Mouse (Mus musculus) hindbrain, postnatal 0 days (tissue): ENCODE results near the gene Mtss1l. TPM values are rescaled to one million over a fixed set of nuclear protein-coding genes. Genes with fewer than 3 reads are reported as not detected.
A peak's percentile ranks its signal among the peaks of the same experiment; 100 is the strongest.

Experiments used
- ATAC-seq: fragments of 200-750 bp; cut with Nextera tagmentation; 2 replicates; pipeline ENCODE4 v1.8.0; 2017; ENCODE audit warnings: mild to moderate bottlenecking, moderate TSS enrichment, moderate library complexity
- DNase-seq: peaks from one replicate; pipeline ENCODE4 v3.0.0-alpha.2; 2015; ENCODE audit warnings: low spot score
- H3K27ac ChIP-seq: fragments of 300-500 bp; sonication (generic); 2 replicates; pipeline ENCODE4 v1.5.1; 2014; ENCODE audit warnings: mild to moderate bottlenecking
- H3K27me3 ChIP-seq: fragments of 300-500 bp; sonication (generic); 2 replicates; pipeline ENCODE4 v1.6.1; 2014; ENCODE audit warnings: low read length, mixed read lengths; ENCODE audit not compliant: insufficient read depth
- H3K36me3 ChIP-seq: fragments of 300-500 bp; sonication (generic); 2 replicates; pipeline ENCODE4 v1.6.1; 2014; ENCODE audit warnings: low read length, mixed read lengths; ENCODE audit not compliant: insufficient read depth
- H3K4me1 ChIP-seq: fragments of 300-500 bp; sonication (generic); 2 replicates; pipeline ENCODE4 v1.6.1; 2014; ENCODE audit warnings: antibody characterized with exemption, low read length, mixed read lengths; ENCODE audit not compliant: insufficient read depth
- H3K4me2 ChIP-seq: fragments of 300-500 bp; sonication (generic); 2 replicates; pipeline ENCODE4 v1.6.1; 2014; ENCODE audit warnings: low read depth, mild to moderate bottlenecking, low read length, moderate library complexity, mixed read lengths
- H3K4me3 ChIP-seq: fragments of 300-500 bp; sonication (generic); 2 replicates; pipeline ENCODE4 v1.5.1; 2014; ENCODE audit warnings: low read length
- H3K9ac ChIP-seq: fragments of 300-500 bp; sonication (generic); replicated peaks from 2 replicates; pipeline ENCODE4 v1.6.1; 2014; ENCODE audit warnings: mild to moderate bottlenecking, low read length, moderate library complexity, mixed read lengths
- H3K9me3 ChIP-seq: fragments of 300-500 bp; sonication (generic); 2 replicates; pipeline ENCODE4 v1.6.1; 2016; ENCODE audit warnings: low read length, mixed read lengths
- CTCF ChIP-seq: IDR thresholded peaks from 2 replicates; pipeline ENCODE4 v1.5.1; 2016; ENCODE audit warnings: antibody characterized with exemption, control low read depth, low read depth
- WGBS: fragments of 180-500 bp; shearing (Covaris S2); extraction: QIAGEN DNeasy Blood & Tissue Kit; methylation state at CpG from one replicate; pipeline ENCODE4 v1.1.7; 2014; 5-methylcytosine and 5-hydroxymethylcytosine counted together
- polyA plus RNA-seq: library from polyadenylated mRNA; unstranded; fragments of >200 nt; fragmentation: Nextera tagmentation; extraction: Ambion mirVana; gene quantifications from 2 replicates; pipeline ENCODE4 v1.2.1, GENCODE M21; 2015
- total RNA-seq: library from RNA; depleted of rRNA; stranded (reverse); fragments of >200 nt; gene quantifications from 2 replicates; pipeline ENCODE4 v1.2.3, GENCODE M21; 2014

Mtss1l gene
- total and polyA plus RNA-seq, 2 experiments from 2014 or later = 32.9 to 81.0 TPM

DNA sequence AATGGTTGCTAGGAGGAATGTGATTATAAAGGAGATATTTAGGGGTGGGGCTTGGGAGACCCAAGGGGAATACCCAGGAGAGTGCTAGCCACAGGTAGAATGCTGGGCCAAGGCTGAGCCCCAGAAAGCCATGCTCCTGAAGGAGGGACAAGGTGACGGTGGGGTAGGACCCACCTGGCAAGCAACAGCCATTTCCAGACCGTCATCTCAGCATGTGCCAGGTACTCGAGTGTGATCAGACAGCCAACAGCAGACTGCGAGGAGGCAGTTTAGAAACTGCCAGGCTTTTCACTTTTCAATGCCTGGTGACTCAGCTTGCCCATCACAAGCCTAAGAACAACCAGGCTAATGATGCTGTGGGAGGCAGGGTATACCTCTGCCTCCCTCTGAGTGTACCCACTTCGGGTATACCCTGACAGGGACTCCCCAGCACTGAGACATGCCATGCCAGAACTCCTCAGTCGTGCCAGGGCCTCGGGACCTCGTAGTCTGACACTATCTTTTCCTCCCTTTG is 10.1 kb downstream of the Mtss1l start:
- H3K4me3 ChIP-seq = no peak overlapping the region
- peaks cover 73% of the 10 kb centered on the region for H3K36me3 ChIP-seq
- ATAC-seq = no peak
- DNase-seq = no peak
- H3K4me1 ChIP-seq = peaks cover 6% of the 10 kb centered on the region; the same call in 1 of the 2 replicates
- no peak overlapping the region for H3K9ac ChIP-seq
- no peak overlapping the region for H3K4me2 ChIP-seq
- H3K27me3 ChIP-seq = no peaks in the 10 kb centered on the region
- H3K9me3 ChIP-seq = no peaks in the 10 kb centered on the region
- no peak overlapping the region for H3K27ac ChIP-seq
- TF ChIP-seq CTCF = no peak
- WGBS = 85% methylated on average over 8 of the region's 8 CpGs

DNA sequence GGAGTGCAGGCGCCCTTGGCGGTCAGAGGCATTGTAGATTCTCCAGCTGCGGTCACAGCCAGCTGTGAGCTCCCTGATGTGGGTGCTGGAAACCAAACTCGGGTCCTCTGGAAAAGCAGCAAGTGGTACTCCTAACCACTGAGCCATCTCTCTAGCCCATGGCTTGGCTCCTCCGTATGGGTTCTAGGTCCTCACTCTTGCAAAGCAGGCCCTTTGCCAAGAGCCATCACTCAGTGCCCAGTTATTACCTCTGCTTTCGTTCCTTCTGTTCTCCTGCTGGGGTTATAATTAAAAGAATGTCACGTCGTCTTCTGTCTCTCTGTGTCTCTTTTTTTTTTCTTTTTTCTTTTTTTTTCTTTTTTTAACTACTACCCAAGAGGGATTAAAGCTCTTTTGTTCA is 11.8 kb downstream of the Mtss1l start:
- Histone ChIP-seq H3K27me3 (no peaks in the 10 kb centered on the region), H3K4me2 (no peak overlapping the region), H3K9ac (no peak overlapping the region), H3K9me3 (no peaks in the 10 kb centered on the region), H3K27ac (no peak overlapping the region), H3K36me3 (peaks cover 73% of the 10 kb centered on the region), H3K4me1 (no peaks in the 10 kb centered on the region), H3K4me3 (no peak overlapping the region)
- no peak for DNase-seq
- TF ChIP-seq CTCF = no peak
- no peak for ATAC-seq
- WGBS = 68% methylated on average over 8 of the region's 8 CpGs

DNA sequence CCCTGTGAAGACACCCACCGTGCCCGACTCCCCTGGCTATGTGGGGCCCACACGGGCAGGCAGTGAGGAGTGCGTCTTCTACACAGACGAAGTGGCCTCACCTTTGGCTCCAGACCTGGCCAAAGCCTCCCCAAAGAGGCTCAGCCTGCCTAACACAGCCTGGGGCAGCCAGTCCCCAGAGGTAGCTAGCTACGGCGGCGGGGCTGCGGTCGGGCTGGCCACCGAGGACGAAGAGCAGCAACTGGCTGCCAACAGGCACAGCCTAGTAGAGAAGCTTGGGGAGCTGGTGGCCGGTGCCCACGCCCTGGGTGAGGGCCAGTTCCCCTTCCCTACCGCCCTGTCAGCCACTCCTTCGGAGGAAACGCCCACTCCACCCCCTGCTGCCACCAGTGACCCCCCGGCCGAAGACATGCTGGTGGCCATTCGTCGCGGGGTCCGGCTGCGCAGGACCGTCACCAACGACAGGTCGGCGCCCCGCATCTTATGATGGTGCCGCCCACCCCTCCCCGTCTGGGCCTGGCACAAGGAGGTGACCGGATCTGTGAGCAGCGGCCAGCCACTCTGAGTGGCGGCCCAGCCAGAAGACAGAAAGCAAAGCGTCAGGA is 17.4 kb downstream of the Mtss1l start:
- Histone ChIP-seq H3K4me2 (no peak overlapping the region), H3K9me3 (no peaks in the 10 kb centered on the region), H3K27ac (no peak overlapping the region), H3K4me3 (no peak overlapping the region), H3K4me1 (no peaks in the 10 kb centered on the region), H3K9ac (no peak overlapping the region), H3K36me3 (peaks cover 39% of the 10 kb centered on the region), H3K27me3 (no peaks in the 10 kb centered on the region)
- no peak for TF ChIP-seq CTCF
- 88% methylated on average over 35 of the region's 35 CpGs for WGBS
- ATAC-seq (no peak), DNase-seq (no peak)

DNA sequence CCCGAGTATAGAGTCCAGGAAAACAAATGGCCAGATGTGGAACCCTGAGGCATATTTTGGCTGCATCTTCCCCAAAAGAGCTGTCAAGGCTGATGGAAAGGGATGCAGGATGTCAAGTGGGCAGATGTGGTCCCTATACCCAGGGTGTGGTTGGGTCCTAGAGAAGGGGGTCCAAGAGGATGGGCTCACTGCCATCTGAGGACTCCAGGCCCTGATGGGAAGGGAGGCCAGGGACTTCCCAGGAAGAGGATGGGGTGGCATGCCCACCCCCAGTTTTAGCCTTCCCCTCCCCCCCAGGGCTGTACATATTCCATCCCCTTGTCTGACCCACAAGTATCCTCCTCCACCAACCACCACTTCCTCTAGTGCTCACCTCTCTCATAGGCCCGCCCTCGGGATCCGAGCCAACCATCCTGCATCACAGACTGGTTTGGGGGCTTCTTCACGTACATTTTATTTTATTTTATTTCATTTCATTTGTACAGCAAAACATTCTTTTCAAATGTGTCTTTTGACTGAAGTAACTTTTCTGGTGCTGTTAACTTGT is 19.4 kb downstream of the Mtss1l start:
- no peak overlapping the region for H3K9ac ChIP-seq

DNA sequence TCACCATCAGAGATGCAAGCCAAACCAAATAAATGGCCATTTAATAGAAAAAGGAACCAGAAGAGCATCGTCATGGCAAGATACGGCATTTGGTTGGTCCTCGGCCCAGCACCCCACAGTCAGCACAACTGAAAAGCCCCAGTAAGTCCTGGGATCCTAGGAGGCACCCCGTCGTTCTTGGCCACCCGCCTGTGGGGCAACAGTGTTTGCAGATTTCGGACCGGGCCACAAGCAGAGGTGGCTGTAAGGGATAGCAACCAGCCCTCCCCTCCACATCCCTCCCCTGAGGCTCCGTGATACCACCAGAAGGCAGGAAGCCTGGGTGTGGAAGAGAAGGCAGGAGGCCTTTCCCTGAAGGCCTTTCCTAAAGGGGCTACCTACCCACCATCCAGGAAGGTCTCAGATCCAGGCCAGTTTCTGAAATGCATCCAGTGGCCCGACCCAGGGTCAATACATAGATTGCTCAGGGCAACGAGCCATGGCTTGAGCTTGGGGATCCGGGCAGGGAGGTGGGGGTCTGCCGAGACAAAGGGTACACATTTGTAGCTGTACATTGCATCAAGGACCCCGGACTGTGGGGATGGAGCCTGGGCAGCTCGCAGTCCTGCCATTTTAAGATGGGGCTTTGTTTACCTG is 20.7 kb downstream of the Mtss1l start:
- Histone ChIP-seq H3K36me3 (peaks cover 25% of the 10 kb centered on the region), H3K4me2 (no peak overlapping the region), H3K4me3 (no peak overlapping the region), H3K27me3 (no peaks in the 10 kb centered on the region), H3K9ac (no peak overlapping the region), H3K27ac (peak overlapping the region; percentile 4; the same call in 1 of the 2 replicates), H3K4me1 (no peaks in the 10 kb centered on the region), H3K9me3 (no peaks in the 10 kb centered on the region)
- DNase-seq (no peak), ATAC-seq (peak; percentile 2; the same call in 1 of the 2 replicates)
- WGBS = 68% methylated on average over 15 of the region's 15 CpGs
- TF ChIP-seq CTCF = no peak

More for the DNA sequence above, 19.4 kb downstream of the Mtss1l start:
- H3K27ac ChIP-seq = no peak overlapping the region
- DNase-seq (no peak), ATAC-seq (no peak)
- H3K36me3 ChIP-seq = peaks cover 31% of the 10 kb centered on the region
- no peaks in the 10 kb centered on the region for H3K9me3 ChIP-seq
- no peak overlapping the region for H3K4me2 ChIP-seq
- H3K4me3 ChIP-seq = no peak overlapping the region
- no peaks in the 10 kb centered on the region for H3K27me3 ChIP-seq
- H3K4me1 ChIP-seq = no peaks in the 10 kb centered on the region
- WGBS = 87% methylated on average over 5 of the region's 5 CpGs
- no peak for TF ChIP-seq CTCF

DNA sequence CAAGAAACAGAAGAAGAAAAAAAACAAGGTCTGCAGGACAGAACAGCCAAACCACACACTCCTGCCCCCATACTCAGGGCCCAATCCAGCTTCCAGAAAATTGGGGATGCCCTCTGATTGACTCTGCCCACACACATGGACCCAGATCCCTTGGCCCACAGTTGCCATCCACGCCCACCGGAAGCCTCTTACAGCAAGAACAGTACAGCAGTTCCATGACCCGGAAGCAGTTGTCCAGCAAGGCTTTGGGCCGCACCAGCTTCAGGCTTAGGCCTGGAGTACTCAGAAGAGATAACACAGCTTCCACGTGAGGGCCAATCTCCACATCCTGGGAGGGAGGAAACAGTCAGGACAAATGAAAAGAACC is 21.2 kb downstream of the Mtss1l start:
- Histone ChIP-seq H3K27me3 (no peaks in the 10 kb centered on the region), H3K27ac (no peak overlapping the region), H3K4me1 (no peaks in the 10 kb centered on the region), H3K36me3 (peaks cover 20% of the 10 kb centered on the region), H3K9ac (no peak overlapping the region), H3K4me2 (no peak overlapping the region), H3K4me3 (no peak overlapping the region), H3K9me3 (no peaks in the 10 kb centered on the region)
- 87% methylated on average over 5 of the region's 5 CpGs for WGBS
- DNase-seq (no peak), ATAC-seq (no peak)
- TF ChIP-seq CTCF = no peak

DNA sequence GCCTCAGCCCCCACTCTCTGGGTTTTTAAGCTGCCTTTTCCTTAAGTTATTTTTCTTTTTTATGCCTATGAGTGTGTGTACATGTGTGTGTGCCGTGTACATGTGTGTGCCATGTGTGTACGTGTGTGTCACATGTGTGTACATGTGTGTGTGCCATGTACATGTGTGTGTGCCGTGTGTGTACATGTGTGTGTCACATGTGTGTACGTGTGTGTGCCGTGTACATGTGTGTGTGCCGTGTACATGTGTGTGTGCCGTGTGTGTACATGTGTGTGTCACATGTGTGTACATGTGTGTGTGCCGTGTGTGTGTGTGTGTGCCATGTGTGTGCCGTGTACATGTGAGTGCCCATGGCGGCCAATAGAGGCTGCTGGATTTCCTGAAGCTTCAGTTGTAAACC is 23.9 kb downstream of the Mtss1l start:
- no peaks in the 10 kb centered on the region for H3K4me1 ChIP-seq

More for the DNA sequence above, 23.9 kb downstream of the Mtss1l start:
- ATAC-seq (no peak), DNase-seq (no peak)
- H3K9me3 ChIP-seq = no peaks in the 10 kb centered on the region
- no peak overlapping the region for H3K4me3 ChIP-seq
- no peak overlapping the region for H3K9ac ChIP-seq
- TF ChIP-seq CTCF = no peak
- no peak overlapping the region for H3K4me2 ChIP-seq
- H3K27ac ChIP-seq = no peak overlapping the region
- 96% methylated on average over 10 of the region's 10 CpGs for WGBS
- H3K36me3 ChIP-seq = no peaks in the 10 kb centered on the region
- H3K27me3 ChIP-seq = no peaks in the 10 kb centered on the region
